Mouse (Mus musculus) urinary bladder, adult 18-20 months (tissue): Measurements from ENCODE around the gene Col26a1.
A peak's percentile ranks its signal among the peaks of the same experiment; 100 is the strongest.

Experiments used
- DNase-seq, 2 experiments: peaks; one replicate each; pipeline ENCODE4 v3.0.0; 2022; ENCODE audit warnings: low spot score in 2 of 2, mixed read lengths in 2 of 2

Col26a1 gene

DNA sequence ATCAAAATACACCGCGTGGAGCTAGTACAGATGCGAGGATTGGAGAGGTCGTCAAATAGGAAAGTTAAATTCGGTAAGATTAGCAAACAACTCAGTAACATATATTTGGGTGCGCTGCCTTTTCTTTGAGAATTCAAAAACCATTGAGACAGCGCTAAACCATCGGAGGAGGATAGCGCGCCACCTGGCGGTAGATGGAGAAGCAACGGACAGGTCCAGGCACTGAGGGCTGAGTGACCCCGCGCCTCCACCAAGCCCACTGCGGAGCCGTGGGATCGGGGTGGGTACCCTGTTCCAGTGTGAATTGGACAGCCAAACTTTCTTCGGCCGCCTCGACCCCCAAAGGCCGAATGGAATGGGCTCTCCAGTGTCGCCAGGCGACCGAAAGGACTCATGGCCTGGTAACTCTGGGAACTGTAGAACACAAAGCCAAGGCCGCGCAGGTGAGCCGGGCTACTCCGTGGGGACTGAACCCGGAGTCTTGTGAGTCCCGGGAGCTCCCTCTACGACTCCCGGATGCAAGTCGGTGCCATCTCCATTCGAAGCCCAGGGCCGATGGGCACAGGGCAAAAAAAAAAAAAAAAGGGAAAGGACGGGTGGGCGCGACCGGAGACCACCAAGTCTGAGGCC lies 1.5 kb downstream of the Col26a1 start:
- peak; percentile 30 to 78 for DNase-seq

DNA sequence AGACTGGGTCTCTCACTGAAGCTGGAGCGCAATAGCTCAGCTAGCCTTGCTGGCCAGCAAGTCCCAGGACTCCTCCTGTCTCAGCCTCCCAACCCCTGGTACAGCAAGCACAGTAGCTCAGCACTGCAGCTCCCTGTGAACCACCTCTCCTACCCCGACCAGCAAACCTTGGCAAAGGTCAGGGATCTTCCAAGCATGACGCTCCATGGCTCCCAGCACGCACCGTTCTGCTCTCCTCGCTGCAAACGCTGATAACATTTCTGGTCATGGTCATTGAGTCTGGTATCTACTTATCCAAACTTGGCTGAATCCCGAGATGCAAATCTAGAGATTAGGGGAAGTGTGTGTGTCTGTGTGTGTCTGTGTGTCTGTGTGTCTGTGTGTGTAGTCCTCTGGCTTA lies 2.9 kb downstream of the Col26a1 start:
- no peak for DNase-seq

DNA sequence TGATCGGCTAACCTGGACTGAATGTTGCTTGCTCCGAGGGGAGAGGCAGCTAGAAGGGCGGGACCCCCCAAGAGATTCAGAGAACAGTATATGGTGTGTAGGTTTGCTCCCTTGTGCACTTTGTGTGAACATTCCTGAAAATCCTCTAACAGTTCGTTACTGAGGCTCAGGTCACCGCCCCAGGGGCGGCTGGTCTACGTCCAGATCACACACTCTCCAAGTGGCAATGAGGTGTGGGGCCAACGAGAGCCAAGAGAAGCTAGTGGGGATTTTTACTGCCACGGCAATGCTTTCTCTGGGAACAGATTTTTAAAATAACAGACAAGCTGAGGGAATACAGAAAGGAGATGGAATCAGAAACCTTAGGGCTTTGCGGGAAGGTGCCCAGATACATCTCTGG lies 8.7 kb downstream of the Col26a1 start:
- no peak for DNase-seq

DNA sequence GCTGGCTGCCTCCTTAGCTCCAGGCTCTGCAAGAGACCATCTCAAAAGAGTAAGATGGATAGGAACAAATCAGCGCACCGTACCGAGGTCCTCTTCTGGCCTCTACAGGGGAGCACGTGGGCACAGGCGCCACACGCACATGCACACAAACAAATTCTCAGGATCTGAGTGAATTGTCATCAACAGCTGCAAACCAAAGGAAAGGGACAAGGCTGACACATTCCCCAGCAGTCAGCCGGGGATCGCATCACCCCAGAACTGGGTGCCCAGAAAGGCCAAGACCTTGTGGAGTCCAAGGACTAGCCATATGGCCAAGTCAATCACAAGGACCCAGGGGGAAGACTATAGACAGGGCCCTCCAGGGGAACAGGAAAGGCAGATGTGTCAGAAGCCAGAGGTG lies 10.6 kb downstream of the Col26a1 start:
- no peak for DNase-seq

DNA sequence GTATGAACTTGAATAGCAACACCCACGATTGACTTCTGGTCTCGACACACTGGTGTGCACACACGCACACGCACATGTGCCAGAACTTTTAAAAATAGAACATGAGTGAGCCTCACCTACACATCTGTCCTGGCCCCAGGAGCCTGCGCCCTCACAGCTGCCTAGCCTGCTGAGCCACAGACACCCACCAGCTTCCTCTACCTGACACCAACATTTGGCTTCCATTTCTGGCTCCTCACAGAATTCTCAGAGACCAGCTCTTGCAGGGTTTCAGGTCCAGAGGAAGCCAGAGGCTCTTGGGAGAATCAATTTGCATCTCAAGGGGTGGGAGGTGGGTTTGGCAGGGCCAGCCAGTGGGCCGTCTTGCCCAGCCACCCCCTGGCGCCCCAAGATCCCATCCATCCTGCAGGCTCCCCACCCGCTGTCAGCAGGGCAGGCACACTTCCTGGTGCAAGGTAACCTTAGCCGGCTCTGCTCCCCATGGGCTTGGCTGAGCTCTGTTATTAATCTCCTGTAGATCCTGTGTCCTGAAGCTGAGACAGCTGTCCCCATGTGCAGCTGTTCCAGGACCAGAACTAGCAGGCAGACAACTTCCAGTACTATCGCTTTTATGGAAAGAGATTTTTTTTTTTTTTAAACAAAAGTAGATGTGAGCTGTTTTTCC lies 13.4 kb downstream of the Col26a1 start:
- no peak for DNase-seq

DNA sequence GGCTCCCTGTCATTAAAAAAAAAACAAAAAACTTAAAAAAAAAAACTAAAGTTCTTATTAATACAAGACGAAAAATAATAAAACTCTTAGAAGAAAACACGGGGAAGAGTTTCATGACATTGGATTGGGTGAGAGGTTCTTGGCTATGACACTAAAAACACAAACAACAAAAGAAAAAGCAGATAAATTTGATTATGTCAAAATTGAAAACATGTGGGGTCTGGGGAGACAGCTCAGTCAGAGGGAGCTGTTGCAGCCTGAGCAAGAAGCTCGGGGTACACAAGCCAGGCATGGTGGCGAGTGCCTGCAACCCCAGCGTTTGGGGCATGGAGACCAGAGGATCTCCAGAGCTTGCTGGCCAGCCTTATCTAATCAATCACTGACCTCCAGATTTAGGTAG lies 15.3 kb downstream of the Col26a1 start:
- DNase-seq = no peak

DNA sequence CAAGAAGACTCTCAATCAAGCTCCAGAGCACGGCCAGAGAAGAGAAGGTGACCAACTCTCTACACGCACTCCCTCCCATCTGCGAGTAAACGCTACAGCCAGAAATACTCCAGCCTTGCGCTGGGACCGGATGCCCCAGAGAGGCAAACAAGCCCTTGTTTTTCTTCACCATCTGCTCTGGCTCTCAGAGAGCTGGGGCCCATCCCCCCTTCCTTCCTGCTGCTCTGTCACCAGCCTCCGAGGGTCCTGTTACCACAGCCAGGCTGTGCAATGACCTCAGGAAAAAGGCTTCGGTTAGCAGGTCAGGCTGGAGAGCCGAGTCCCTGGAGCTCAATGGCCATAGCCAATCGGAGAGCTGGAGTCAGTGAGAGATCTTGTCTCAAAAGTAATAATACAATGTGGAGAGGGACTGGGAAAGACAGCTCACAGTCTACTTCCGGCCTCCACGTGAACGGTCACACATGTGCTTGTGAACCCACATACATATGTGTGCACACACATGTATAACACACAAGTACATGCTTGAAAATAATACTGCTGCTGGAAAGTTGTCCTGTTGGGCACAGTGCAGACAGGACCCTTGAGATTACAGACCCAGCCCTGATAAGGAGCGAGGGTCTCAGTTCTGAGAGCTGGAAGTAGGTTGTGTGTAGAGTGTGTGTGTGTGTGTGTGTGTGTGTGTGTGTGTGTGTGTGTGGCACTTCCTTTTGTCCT lies 18.9 kb downstream of the Col26a1 start:
- DNase-seq = no peak

DNA sequence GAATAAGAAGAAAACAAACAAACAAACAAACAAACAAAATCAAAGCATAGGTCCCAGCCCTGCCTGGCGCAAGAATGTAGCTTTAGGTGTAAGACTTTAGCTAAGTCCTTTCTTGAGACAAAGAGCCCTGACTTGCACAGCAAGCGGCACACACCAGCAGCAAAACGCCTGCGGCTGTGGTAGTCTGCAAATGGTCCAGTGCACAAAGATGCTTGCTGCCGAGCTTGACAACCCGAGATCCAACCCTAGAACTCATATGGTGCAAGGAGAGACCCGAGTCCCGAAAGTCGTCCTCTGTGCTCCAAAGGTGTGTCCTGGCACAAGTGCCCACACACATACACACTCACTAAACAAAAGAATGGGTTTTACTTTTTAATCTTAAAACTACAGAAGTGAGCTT lies 19.7 kb downstream of the Col26a1 start:
- no peak for DNase-seq

DNA sequence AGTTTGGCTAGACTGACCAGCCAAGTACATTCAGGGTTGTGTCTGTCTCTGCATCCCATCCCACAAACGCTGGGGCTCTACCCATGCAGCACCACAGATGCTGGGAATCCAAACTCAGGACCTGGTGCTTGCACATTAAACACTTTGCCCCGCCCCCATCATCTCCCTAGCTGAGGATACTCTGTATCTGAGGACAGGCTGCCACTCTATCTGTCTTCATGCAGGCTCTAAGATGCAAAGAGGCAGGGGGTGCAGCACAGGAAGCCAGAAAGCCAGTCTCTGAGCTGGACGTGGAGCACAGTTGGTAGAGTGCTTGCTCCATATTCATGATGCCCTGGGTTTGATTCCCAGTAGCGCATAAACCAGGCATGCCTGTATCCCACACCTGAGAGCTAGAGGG lies 20.2 kb downstream of the Col26a1 start:
- DNase-seq = no peak

DNA sequence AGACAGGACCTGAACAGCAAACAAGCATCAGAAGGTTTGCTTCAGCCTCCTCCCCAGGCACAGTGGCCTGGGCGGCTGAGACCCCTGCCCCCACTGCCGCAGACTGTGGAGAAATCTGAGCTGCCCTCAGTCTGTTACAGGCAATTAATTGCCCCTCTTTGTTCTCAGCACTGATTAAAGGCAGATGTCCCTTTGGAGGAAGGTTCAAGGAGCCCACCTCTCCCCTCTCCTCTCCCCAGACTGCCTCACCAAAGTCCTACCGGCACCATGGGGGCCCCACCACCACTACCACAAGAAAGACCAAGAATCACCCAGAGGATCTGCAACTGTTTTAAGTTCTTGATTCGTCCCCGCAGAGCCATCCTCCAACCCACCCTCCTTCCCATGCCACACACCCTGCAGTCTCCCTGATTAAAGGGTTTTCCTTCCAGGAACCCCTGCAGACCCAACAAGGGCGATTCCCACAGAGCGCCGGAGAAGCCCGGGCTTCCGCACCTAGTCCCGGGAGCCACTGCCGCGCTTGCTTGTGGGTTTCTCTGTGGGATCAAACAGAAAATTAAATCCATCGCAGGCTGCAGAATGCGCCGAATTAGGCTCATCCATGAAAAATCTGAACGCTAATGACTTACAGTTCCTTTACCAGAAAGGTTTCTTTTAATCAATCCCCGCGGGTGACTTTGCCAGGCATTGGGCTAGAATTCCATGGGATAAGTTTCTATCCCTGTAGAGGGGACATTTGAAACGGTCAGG lies 21.6 kb downstream of the Col26a1 start:
- DNase-seq = no peak

DNA sequence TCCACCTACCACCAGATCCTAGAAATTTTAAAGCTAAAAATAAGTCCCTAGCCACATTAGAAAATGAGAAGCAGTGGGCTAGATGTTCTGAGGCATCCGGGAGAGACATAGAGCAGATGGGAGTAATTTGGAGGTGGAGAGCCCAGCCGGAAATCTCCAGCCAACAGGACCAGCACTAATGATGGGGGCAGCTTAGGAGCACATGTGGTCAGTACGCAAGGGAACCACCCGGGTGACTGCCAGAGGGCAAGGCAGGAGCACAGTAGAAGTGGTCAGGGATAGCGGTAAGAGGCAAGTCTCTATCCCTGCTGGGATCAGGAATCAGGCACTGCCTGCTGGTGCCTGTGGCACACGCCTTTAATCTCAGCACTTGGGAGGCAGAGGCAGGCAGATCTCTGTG lies 32.3 kb downstream of the Col26a1 start:
- no peak for DNase-seq

DNA sequence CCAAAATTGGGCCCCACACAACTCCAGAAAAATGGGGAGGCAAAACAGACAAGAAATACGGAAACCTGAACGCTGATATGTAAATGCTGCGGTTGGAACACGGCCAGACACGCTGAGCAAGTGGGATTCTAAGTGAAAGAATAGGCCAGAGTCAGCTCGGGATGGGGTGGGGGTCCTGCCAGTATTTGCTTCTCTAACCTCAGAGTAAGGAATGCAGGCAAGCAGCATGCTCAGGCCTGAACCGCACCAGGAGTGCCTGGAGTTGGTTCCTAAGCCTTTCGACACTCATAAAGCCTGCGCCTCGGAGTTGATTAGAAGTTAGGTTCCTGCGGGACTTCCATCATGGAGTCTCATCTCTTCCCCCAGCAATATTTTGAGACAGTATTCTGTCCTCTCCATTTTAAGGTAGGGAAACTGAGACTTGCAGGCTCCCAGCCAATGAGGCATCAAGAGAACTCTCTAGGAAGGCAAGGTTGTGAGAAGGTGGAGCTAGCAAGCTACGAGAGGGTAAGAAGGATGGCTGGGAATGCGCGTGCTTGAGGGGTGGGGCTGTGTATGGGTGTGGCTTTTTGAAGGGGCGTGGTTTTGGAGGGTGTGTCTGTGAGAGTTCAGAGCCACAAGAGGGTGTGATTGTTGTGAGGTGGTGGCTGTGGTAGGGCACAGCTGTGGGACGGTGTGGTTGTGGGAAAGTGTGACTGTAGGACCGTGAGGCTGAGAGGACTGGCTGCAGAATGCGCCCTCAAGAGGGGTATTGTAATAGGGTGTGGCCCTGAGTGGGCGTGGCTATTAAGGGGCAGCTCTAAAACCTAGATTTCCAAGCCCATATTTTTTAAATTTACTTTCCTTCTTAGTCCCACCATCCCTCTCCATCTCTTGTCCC lies 36.4 kb downstream of the Col26a1 start:
- DNase-seq = no peak

DNA sequence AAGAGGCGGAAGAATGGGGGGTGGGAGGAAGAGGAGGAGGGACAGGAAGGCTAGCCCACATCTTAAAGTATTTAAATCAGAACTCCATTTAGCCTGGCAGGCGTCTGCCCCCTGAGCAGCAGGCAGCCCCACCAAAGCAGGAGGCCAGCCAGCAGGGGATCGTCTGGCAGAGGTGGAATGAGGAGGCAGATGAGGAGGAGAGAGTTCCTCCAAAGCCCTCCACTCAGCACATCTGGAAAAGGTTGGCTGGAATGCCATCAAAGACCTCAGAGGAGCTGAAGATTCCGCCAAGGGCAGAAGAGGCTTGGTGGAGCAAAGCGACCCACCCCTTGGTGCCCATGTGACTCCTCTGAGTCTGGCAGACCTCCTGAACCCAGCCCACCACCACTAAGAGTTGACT lies 39.1 kb downstream of the Col26a1 start:
- no peak for DNase-seq

DNA sequence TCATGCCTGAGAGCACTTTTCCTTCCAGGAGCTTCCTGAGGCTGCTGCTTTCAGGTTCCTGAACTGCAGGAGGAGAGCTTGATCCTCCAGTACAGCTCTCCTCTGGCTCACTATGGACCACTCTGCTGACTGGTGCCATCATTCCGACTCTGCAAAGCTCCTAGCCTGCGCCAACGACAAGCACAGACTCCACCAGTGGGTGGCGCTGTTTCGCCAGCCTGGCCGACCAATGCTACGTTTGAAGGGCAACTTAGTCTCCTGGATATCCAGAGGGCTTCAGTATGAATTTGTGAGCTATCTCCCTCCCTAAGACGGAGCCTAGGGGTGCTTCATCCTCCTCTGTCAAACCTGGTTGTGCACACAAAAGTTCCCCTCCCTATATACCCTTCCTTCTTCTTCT lies 43.0 kb downstream of the Col26a1 start:
- DNase-seq = no peak

DNA sequence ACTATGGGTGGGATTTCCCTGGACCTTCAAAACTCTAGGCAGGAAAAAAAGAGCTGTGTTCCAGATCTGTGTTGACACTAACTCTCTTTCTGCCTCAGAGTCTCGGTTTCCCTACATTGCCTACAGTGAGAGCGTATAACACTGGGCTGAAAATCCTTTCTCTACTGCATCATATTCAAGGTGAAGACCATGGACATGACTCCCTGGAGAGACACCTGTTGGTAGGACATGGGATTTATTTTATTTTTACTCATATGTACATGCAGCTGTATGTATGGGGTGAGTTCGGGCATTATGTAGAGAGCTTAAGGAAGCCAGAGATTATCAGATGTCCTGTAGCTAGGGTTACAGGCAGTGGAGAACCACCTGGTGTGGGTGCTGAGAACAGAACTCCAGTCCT lies 50.0 kb downstream of the Col26a1 start:
- DNase-seq = no peak

DNA sequence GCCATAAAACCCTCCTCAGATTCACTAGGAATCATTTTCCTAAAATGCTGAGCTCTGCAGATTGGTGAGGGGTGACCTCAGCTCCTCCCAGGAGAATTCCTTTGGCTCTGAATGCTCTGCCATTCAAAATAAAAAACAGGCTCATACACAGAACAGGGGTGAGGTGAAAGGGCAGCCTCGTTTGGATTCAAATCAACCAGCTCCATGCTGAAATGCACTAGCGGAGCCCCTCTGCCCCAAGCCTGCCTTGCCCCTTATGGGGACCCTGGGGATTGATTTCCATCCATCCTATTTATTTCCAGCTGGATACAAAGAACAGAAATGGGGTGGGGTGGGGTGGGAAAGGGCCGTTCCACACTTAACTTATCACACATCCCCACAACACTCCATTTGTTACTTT lies 52.9 kb downstream of the Col26a1 start:
- no peak for DNase-seq

DNA sequence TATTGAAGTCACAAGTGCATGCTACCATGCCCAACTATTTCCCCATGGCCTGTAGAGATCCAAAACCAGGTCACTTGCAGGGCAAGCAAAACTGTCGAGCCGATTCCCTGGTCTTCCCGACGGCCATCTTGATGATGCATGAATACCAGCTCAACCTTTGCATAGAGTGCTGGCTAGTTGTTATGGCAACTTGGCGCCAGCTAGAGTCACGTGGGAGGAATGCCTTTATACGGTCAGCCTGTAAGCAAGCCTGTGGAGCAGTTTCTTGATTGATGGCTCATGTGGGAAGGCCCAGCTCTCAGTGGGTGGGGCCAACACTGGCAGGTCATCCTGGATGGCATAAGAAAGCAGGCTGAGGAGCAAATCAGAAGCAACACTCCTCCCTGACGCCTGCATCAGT lies 61.0 kb downstream of the Col26a1 start:
- no peak for DNase-seq

DNA sequence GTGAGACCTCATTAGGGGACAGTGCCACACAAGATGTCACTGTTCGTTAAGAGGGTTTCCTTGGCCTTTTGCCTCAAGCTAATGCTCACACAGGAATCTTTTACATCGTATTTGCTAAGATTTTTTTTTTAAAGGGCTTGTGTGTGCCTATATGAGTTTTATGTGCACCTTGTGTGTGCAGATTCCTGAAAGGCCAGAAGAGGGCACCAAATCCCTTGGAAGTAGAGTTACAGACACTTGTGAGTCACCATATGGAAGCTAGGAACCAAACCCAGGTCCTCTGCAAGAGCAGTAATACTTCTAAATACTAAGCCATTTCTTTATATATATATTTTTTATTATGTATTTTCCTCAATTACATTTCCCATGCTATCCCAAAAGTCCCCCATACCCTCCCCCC lies 62.1 kb downstream of the Col26a1 start:
- no peak for DNase-seq

DNA sequence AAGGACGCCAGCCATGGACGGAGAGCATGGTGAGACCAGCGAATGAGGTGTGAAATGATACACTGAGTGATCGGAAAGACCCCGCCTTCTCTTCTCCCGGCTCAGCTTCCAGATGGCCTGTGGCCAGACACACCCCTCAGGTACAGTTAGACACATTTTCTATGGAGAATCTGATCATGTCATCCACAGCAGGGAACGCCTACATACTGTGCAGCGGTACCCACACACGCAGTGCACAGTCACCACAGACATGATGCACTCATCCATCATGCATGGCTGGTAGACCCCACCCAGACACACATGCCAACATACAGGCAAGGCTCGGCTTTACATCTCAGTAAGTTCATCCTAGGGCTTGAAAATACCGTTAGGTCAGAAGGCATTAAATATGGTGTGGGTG lies 63.3 kb downstream of the Col26a1 start:
- no peak for DNase-seq

DNA sequence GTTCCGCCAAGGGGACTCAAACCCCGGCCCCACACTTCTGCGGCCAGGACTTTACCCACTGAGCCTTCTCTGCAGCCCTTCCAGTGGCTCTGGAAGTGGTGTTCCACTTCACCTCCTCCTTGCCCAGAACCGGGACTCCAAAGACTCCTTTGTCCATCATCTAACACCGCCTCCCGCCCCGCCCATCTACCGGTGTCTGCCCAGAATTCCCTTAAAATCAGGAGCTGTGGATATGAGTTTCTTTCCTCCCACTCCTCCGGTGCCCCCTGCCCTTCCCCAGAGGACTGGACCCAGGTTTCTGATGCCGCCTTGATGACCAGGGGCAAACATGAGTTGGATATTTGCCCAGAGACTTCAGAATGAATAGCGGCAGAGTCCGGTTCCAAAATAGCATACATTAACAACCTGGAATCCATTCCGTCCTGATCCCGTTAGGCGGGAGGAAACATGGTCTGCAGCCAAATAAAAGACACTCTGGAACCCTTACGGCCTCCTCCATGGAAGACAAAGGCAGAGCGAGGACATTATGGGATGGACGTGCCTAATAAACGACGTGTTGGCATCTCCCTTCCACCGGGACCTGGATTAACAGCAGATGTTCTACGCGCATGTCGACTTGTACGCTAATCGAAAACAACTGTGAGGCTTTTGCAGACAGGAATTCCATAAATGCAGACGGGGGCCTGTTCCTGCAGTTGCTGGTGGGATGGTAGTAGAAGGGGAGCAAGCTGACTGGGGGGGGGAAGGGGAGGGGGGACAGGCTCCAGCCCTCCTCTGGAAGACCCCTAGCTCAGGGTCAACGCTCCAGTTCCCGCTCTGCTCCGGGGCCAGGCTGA lies 72.3 kb downstream of the Col26a1 start:
- DNase-seq = no peak
